Mouse (Mus musculus): Measurements from ENCODE around the gene Cpsf3. TPM values are rescaled to one million over a fixed set of nuclear protein-coding genes. Genes with fewer than 3 reads are reported as not detected.

Cpsf3 gene
- total RNA-seq, 2 experiments from 2014 or later, result 60.1 to 77.0 TPM

- DNase-seq, result no peak
These were observed 47.8 kb downstream of the Cpsf3 start for GRCm38 (mm10) chr12:21333021-21333420.

DNA sequence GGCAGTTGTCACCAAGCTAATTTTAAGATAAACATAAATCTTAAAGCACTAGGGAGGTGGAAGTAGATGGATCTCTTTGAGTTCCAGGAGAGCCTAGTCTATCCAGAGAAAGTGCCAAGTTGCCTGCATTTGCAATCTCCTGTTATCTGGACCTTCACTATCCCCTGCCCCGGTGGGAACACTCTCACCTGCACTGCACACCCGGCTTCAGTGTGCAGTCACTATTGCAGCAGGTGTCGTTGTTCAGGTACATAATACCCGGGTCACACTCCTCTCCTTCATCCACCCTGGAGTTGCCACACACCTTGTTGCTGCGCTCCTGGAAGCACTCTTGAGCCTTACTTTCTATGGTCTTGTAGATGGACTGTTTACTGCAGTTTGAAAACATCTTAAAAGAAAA, 48.6 kb downstream of the Cpsf3 start:
- DNase-seq, result no peak

DNA sequence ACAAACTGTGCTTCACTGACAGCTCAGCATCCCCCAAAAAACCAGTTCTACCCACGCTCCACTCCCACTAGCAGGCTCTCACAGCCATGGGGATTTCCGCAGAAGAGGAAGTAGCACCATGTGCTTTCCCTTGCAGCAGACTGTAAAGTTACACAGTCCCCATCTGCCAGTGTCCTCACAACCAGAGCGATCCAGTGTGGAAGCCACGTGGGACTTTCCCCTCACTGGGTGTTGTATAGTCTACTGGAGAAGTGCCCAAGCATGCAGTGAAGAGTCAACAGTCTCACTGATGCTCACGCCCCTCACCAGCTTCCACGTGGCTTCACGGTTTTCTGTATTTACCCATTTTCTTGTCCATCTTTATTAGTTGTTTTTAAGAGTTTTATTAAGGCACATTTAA, 50.7 kb downstream of the Cpsf3 start:
- DNase-seq, result no peak

- no peak for DNase-seq
These were observed 52.0 kb downstream of the Cpsf3 start for GRCm38 (mm10) chr12:21337171-21337570.

DNA sequence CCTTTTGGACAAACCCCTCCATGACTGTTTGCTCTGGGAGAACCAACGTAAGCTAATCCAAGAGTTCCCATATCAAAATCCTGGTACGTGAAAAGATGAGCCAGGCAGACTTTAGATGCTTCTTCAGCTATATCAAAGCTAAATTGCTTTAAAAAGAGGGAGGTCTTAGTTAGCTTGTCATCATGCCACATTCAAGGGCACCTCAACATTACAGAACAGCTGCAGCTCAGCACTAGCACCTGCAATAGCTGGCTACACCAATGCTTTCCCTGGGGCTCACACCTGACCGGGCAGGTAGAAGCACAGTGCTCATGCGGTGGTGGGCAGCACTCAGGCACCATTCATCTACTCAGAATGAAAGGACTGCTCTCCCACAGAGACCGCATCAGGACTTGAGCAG, 55.5 kb downstream of the Cpsf3 start:
- DNase-seq, result no peak

- no peak for DNase-seq
These were observed 61.8 kb downstream of the Cpsf3 start for GRCm38 (mm10) chr12:21346972-21347371.

DNA sequence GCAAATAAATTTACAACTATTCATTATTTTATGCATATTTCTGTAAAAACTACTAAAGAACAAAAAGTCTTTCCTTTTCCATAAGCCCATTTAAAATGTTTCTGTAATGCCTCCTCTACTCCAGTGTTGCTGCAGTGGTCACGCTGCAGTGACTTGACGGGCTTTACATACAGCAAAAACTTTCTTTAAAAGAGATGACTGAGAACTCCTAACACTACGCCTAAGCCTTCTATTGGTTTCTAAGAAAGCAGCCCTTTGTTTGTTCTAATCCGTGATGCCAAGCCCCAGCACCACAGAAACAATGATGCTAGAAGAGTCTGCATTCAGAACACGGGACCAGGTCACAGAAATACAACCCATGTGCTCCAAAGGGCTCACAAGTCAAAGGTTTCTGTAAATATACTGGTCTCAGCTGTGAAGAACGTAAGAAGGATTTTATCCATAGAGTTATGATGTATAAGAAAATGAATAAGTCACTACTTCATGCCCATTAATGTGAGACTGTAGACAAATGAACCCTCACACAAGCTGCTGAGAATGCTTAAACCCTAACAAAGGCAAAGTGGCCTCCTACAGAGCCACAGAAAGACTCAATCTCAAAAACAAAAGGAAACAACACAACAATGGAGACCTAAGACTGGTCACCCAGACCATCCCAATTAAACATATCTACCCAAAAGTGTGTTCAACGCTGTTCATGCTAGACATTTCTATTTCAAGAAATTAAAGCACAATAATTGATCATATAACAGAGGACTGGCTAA, 65.1 kb downstream of the Cpsf3 start:
- no peak for DNase-seq

GRCm38 (mm10) chr12:21353681-21354080, 68.5 kb downstream of the Cpsf3 start:
- no peak for DNase-seq

DNA sequence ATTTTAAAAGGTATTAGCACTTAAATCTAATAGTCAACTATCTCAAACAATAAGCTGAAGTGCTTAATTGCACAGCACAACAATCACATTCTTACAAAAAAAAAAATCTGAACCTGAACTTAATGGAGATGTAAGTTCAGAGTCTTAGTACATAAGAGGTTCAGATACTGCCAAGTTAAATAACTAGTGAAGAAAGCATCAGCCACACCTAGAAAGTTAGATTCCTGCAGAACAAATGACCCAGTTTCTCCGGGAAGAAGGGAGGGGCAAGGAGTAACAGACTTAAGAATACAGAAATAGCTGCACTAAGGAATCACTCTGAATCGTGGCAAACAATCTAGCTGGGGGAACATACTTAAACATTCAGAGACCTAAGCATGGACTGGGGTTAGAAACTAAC, 77.5 kb downstream of the Cpsf3 start:
- DNase-seq, result no peak

- DNase-seq, result no peak
These were observed 78.0 kb downstream of the Cpsf3 start for GRCm38 (mm10) chr12:21363195-21363594.

Other genes with a start within 250 kb of the Cpsf3 start
- 100 to 1,000 TPM in 1 of 2 experiments, 10 to 100 TPM in 1; 95.2 to 113 TPM for gene Itgb1bp1, start 893 bp downstream of the Cpsf3 start, total RNA-seq (2021)
- 10 to 100 TPM; 73.0 to 79.4 TPM for gene Iah1, start 31.0 kb downstream of the Cpsf3 start, total RNA-seq (2021)
- gene Adam17, start 88.2 kb downstream of the Cpsf3 start, total RNA-seq (2021), result 10 to 100 TPM; 45.9 to 56.9 TPM
- gene Ywhaq, start 132.2 kb downstream of the Cpsf3 start, total RNA-seq (2021), result 100 to 1,000 TPM; 285 to 364 TPM

Data from adrenal gland, postnatal 36 days (tissue).